ENCODE assay signal across 26 mouse cellular contexts in genomic region chr14:104849274-104849673, GRCm38 (mm10).
A peak's percentile ranks its signal among the peaks of the same experiment; 100 is the strongest.
DNase-seq lines count a peak whose midpoint lies in the region; ATAC-seq lines count a peak whose summit lies in the region.
"Had no signal": no experiment of that assay in that cellular context is flagged by ENCODE, and none has a peak within 500 bp of the region (broad histone marks: within the 10 kb centered on the region; RNA-seq: fewer than 3 reads in every experiment).

No protein-coding gene starts in this region.

- H3K9me3 ChIP-seq in midbrain, embryonic 13.5 days = no peaks in the 10 kb centered on the region
- H3K9me3 ChIP-seq: forebrain, embryonic 10.5 days; forebrain, embryonic 13.5 days; heart, embryonic 10.5 days; heart, embryonic 13.5 days; hindbrain, embryonic 12.5 days; hindbrain, embryonic 15.5 days had no signal

- WGBS in midbrain, embryonic 13.5 days = 89% methylated on average over 4 of the region's 4 CpGs

- peak; percentile 66 for ATAC-seq in megakaryocyte progenitor cell, adult 5-6 weeks (replicated peaks; ENCODE audit: poor library complexity)
- no peak for ATAC-seq in midbrain, embryonic 13.5 days
- ATAC-seq: forebrain, embryonic 13.5 days; forebrain, embryonic 16.5 days; intestine, postnatal 0 days; Patski had no signal

- H3K4me3 ChIP-seq in midbrain, embryonic 13.5 days (replicated peaks) = no peak overlapping the region
- H3K4me3 ChIP-seq: forebrain, embryonic 10.5 days; forebrain, embryonic 13.5 days; gastrocnemius, adult 2 months; heart, adult 2 months; heart, embryonic 10.5 days; heart, embryonic 13.5 days; hindbrain, embryonic 12.5 days; hindbrain, embryonic 15.5 days had no signal

- H3K9ac ChIP-seq in midbrain, embryonic 13.5 days (replicated peaks) = no peak overlapping the region
- H3K9ac ChIP-seq: forebrain, embryonic 13.5 days; heart, embryonic 13.5 days; hindbrain, embryonic 12.5 days; hindbrain, embryonic 15.5 days had no signal

- H3K4me2 ChIP-seq in midbrain, embryonic 13.5 days (replicated peaks) = no peak overlapping the region
- H3K4me2 ChIP-seq: forebrain, embryonic 13.5 days; heart, embryonic 13.5 days; hindbrain, embryonic 12.5 days; hindbrain, embryonic 15.5 days had no signal

- DNase-seq in 3T3-L1 (ENCODE audit: low read depth, low spot score) = peak; percentile 9
- DNase-seq in Muller cell, postnatal 12 days (ENCODE audit: inconsistent ontology term) = peak; percentile 38
- DNase-seq in forelimb bud, embryonic 11.5 days (ENCODE audit: low read depth, low spot score) = peak; percentile 9
- DNase-seq in thymus, postnatal 36 days = no peak
- no peak for DNase-seq in spleen, postnatal 14 days (ENCODE audit: low spot score in 2 of 2)
- DNase-seq: adrenal gland, postnatal 10 days; cerebellum, adult 11 months; cerebellum, adult 2 months; cerebellum, adult 9-11 months; cerebellum, postnatal 36 days; gastrocnemius, adult 2 months; gastrocnemius, postnatal 14 days; heart, adult 2 months; heart, postnatal 14 days had no signal

- H3K4me1 ChIP-seq in midbrain, embryonic 13.5 days (replicated peaks) = no peaks in the 10 kb centered on the region
- H3K4me1 ChIP-seq: forebrain, embryonic 10.5 days; forebrain, embryonic 13.5 days; heart, embryonic 10.5 days; heart, embryonic 13.5 days; hindbrain, embryonic 12.5 days; hindbrain, embryonic 15.5 days had no signal

- no peak overlapping the region for H3K27ac ChIP-seq in midbrain, embryonic 13.5 days
- H3K27ac ChIP-seq: forebrain, embryonic 10.5 days; forebrain, embryonic 13.5 days; gastrocnemius, adult 2 months; heart, adult 2 months; heart, embryonic 10.5 days; heart, embryonic 13.5 days; hindbrain, embryonic 12.5 days; hindbrain, embryonic 15.5 days had no signal

- H3K27me3 ChIP-seq in midbrain, embryonic 13.5 days = no peaks in the 10 kb centered on the region
- H3K27me3 ChIP-seq: forebrain, embryonic 13.5 days; heart, embryonic 13.5 days; hindbrain, embryonic 12.5 days; hindbrain, embryonic 15.5 days had no signal

- no peaks in the 10 kb centered on the region for H3K36me3 ChIP-seq in midbrain, embryonic 13.5 days
- H3K36me3 ChIP-seq: forebrain, embryonic 10.5 days; G1E; heart, embryonic 10.5 days; heart, embryonic 13.5 days; hindbrain, embryonic 12.5 days; hindbrain, embryonic 15.5 days had no signal

Comparison
In these comparisons a context has a peak if more than half of its experiments do, and no peak if none do; other contexts are left out.
1. DNase-seq: peak in 3T3-L1 (single experiment), Muller cell, postnatal 12 days (single experiment) and forelimb bud, embryonic 11.5 days (single experiment); none in thymus, postnatal 36 days (0 of 2) and spleen, postnatal 14 days (0 of 2).